Mouse (Mus musculus): ENCODE results near the gene Fbxl18. TPM values are rescaled to one million over a fixed set of nuclear protein-coding genes. Genes with fewer than 3 reads are reported as not detected.

The Fbxl18 gene
- polyA plus RNA-seq, 1 experiment: 23.0 TPM

DNA sequence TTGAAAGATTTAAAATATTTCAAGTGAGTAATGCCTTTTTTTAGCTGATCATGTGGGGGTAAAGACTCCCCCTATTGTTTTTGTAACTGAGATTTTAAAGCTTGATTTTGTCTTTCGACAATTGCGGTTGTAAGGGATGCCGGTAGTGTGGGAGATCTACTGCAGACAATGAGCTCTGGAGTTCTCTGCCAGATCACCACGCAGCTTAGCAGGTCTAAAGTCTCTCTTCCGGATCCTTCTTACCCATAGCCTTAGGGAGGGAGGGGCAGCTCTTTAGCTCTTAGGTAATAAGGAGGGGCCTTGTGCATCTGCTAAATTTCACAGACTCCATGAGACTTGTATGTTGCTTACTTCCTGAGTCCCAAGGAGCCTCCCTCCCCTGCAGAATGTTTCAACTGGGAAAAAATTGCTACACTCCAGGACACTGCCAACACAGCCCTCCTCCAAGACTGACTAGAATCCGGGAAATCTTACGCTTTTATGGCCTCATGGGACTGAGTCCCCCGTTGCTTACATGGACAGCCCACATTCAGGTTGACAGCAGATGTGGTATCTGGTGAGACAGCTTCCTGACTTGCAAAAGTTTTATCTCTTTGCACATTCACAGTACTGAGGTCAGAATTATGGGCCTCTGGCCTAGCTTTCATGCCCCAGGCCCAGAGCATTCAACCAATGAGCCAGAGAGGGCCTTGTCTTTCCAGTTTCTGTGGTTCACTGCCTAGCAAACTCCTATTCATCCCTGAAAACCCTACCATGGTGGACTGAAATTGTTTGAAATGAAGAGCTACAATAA, 61.4 kb downstream of the Fbxl18 start:
- no peak for TF ChIP-seq GATA1 (IDR thresholded peaks at IDR 0.05; ENCODE audit: low read length)

DNA sequence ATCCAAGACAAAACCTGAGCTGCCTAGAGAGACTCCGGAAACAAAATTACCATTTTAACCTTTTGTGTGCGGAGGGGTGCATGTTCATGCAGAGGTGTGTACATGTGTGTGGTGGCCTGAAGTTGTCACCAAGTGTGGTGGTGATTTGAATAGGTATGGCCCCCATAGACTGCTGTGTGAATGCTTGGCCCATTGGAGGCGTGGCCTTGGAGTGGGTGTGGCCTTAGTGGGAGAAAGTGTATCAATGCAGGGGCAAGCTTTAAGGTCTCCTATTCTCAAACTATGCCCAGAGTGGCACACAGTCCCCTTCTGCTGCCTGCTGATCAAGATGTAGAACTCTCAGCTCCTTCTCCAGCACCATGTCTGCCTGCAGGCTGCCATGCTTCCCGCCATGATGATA, 69.1 kb downstream of the Fbxl18 start:
- TF ChIP-seq GATA1 (IDR thresholded peaks at IDR 0.05; ENCODE audit: low read length): no peak

DNA sequence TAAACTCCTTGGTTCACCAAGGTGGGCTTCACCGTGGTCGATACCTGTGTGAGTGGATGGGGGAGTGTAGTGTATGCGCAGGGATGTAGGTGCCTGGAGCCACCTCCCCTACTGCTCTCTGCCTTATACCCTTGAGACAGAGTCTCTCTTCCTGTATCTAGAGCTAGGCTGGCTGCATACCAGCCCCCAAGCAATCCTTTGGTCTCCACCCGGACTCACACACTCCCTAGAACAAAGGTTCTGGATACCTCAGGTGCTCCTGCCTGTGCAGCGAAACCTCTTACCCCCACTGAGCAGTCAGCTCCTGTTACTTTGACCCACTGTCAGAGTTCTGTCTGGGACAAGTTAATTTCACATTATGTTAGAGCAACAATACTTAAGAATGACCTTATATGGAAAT, 69.6 kb downstream of the Fbxl18 start:
- no peak for TF ChIP-seq GATA1 (IDR thresholded peaks at IDR 0.05; ENCODE audit: low read length)

DNA sequence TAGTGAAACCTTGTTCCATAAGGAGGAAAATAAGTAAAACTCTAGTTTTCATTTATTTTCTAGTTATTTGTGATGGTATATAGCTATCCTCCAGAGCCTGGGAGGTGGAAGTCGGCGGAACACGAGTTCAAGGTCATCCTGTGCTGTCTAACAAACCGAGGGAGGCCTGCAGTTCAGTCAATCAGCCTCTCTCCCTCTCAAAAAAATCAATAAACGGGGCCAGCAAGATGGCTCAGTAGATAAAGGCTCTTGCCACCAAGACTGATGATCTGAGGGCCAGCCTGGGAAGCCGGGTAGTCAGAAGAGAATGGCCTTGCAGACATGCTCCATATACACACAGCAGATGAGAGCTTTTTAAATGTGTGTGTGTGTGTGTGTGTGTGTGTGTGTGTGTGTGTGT, 71.1 kb downstream of the Fbxl18 start:
- TF ChIP-seq GATA1 (IDR thresholded peaks at IDR 0.05; ENCODE audit: low read length): no peak

DNA sequence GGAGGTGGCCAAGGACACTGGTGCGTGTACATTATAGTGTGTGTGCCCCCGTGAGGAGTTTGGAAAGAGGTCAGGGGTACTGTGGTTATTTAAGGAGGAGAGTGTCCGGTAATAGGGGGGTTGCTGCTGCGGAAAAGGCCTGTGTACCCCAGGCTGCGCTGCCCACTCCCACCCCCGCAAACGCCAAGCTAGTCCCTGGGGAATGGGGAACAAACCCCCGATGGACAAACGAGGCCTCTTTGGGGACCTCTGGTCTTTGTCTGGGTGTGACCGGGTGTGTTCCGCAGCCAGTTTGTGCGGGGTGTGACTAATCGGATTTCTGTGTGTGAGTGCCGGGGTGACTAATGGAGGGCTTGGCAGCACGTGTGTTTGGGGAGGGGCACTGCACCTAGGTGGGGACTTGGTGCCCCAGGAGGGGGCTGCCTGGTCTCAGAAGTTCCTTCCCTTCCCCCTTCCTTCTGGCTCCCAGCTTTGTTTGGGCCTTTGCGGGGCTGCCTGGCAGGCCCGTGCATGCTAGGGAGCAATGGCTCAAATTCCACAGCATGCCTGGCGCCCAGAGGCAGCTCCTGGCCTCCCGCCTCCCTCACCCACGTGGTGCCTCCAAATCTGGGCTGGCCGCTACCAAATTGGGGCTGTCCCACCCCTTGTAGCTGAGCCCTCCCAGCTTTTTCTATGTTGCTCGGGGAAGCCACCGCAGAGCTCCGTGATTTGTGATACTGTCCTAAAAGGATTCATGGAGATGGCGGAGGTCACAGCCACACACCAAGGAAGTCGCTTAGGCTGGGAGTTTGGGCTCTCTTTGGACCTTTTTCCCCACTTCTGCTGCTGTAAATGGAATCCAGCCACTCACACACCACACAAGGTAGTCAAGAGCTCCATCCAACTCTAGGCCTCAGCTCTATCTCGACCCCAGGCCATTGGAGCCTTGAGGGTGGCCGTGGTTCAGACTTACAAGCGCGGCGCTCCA, 71.8 kb downstream of the Fbxl18 start:
- TF ChIP-seq GATA1 (IDR thresholded peaks at IDR 0.05; ENCODE audit: low read length): no peak

DNA sequence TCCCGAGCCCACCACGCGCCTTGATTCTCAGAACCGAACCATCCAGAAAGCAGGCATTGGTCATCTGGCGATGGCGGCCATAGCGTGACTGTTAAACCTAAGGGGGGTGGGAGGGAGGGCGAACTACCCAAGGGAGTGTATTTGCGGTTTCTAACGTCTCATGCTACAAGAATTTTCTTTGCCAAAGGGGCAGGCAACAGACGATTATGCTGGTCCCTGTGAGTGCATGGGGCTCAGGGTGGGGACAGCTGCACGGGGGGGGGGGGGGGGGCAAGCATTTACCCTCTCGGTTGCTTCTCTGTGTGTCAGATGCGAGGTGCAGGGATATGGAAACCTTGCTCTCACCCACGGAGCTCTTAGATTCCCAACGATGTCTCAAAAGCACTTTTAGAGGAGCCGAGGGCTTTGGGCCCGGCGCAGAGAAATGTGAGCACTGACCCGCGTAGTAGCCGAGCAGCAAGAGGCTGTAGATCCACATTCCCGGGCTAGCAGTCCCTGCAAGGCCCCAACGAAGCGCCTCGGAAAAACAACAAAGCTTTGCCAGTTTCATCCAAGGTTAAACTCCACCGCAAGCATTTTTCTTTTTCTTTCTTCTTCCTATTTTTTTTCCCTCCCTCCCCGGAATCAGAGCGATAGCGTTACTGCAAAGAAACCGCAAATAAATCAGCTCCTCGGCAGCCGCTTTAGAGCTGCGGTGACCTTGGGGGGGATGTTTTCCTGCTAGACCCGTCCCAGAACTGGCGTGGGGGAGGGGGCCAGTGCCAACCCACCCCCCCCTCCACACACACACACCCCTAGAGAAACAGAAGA, 72.7 kb downstream of the Fbxl18 start:
- no peak for TF ChIP-seq GATA1 (IDR thresholded peaks at IDR 0.05; ENCODE audit: low read length)

DNA sequence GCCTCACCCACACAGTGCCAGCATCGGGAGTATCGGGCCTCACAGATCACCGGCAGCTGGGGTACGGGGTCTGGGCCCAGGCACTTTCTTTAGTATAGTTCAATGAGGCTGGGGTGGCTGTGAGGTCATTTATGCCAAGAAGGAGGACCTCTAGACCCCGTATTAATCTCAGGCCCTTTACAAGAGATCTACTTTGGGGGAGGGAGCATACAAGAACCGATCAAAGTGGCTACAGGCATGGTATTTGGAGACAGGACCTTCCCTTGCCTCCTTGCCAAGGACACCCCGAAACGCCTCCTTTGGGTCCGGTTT, 73.3 kb downstream of the Fbxl18 start:
- no peak for TF ChIP-seq GATA1 (IDR thresholded peaks at IDR 0.05; ENCODE audit: low read length)

DNA sequence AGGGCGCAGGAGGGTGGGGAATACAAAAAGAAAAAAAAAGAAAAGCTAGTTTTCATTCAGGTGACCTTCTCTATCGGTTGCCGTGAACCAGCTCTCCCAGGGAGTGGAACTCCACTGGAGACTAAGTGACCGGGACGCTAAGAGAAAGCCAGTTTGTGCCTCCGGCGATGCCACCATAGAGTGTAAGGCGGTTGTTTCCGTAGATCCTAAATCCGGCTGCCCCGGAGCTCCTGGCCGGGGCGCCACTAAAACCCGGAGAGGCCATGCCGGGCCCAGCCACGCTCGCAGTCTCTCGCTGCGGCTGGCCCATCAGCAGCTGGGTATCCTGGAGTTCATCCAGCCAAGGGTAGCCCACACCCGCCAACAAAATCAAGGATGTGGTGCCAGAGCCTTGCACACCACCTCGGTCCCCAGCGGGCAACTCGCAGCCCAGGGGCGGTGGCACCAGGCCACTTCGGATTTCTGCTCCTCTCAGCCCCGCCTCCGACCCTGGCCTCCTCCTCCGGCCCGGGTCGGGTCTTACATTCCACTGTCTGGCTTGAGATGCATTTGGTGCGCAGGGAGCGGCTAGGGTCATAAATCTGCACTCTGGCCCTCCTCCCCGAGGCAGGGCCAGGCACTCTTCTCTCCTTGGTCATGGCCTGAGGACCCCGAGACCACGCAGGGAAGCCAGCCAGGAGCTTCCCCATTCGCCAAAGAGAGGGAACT, 73.8 kb downstream of the Fbxl18 start:
- no peak for TF ChIP-seq GATA1 (IDR thresholded peaks at IDR 0.05; ENCODE audit: low read length)

DNA sequence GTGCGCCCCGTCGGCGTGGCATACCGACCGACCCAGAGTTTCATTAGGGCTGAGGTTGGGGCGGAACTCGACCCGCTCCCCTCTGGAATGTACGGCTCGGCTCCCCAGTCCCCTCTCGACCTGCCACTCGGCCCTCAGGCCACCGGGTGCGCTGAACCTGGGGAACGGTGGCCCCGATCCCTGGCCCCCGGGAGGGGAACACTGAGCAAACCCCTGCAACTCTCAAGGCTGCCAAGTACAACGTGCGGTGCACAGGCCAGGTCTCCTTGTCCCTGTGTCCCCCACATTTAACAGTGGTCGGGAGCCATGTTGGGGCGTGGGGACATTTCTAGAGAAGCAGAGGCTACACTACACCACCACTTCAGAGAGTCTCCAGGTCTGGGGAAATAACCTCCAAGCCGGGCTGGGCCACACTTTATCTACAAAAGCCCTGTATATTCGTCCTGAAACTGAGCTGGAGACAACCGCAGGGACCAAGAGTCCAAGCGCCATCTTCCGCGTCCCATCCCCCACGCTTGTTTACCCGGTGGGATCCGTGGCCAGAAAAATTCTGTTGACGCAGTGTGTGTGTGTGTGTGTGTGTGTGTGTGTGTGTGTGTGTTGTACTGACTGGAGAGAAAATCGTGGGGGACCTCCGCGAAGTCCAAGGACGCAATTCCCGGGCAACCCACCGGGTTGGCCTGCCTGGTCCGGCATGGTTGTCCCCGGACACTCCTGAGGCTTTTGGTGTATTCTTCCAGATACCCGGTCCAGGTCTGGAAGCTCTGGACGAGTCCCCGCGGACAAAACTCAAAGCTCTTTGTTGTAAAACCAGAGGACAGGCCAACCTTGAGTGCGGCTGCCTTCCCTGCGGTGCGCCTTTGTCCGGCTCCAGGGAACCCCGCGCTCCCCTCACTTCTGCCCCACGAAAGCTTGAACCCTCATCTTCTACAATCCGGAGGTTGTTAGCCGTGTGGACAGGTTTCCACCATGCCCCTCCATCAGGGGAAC, 74.7 kb downstream of the Fbxl18 start:
- TF ChIP-seq GATA1 (IDR thresholded peaks at IDR 0.05; ENCODE audit: low read length): no peak

DNA sequence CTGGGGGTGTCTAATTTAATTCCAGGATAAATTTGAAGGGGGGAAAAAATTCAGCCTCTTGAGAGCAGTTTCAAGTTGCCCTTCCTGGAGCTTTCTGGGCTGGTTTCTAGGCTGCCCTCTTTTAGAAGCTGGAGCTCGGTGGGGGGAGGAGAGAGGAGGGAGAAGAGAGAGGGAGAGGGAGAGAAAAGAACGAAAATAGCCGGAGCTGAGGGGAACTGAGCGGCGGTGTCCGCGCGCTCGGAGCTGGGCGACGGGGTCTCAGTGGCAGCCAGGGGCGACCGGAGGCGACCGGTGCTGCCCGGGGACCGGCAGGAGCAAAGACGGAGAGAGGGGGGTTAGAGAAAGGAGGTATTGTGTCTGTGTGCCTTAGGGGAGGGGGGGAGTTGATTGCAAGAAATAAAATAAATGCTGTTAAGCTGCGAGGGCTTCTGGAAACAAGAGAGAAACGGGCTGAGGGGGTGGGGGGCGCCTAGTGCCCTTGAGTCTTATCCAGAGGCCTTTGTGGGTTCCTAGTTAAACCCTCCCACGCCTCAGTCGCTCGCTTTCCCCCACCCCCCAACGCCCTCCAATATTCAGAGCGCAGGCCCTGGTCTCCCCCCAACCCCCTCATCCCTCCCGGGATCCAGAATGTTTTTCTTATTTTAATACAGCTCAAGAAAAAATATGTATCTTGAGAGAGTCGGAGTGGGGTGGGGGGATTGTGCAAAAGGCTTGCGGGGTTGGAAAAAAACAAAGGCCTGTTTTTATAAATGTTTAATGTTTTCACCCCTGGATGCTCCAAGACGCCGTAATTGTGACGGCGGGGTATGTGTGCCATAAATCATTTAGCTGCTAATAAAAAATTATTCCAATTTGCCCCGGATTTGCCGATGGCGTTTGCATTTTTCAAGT, 75.6 kb downstream of the Fbxl18 start:
- TF ChIP-seq GATA1 (IDR thresholded peaks at IDR 0.05; ENCODE audit: low read length): no peak

DNA sequence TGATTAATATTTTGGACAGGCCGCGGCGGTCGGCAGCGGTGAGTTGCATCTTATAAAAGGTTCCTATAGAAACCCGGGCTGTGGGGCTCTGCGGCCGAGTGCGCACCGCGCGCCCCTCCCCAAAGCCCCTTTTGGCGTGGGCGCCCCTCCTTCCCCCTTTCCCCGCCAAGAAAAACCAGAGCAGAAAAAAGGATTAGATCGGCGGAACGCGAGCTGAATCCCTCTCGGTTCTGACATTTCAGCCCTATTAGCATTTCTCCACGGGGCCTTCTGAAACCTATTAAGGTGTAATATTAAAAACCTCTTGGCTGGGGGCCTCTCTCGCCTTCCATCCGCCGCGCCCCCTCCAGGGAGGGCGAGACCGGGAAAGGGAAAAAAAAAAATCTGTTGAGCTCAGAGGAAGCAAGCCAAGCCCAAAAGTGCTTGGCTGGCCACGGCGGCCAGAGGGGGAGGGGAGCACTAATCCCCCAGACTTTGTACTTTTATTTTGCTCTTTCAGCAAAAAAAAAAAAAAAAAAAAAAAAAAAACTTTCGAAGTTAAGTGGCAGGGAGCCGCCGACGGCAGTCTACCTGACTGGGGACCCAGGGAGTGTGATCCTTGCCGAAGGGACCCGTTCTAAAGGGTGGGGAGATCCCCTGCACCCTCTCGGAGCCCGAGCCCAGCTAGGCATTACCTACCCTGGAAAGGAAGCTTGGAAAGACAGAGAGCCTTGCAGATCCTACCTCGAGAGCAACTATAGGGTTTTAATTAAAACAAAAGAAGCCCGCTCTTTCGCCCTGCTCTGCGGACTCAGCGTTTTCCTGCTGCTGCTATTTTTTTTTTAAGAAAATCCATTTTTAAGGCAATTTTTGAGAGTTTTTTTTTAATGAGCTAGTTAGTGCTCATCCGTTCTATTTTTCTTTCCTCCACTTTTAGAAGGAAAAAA, 76.5 kb downstream of the Fbxl18 start:
- TF ChIP-seq GATA1 (IDR thresholded peaks at IDR 0.05; ENCODE audit: low read length): no peak

Data from G1E-ER4 (cell line).